Mouse (Mus musculus) layer of hippocampus, postnatal 25 days (tissue): Measurements from ENCODE around the gene Clstn3. TPM values are rescaled to one million over a fixed set of nuclear protein-coding genes. Genes with fewer than 3 reads are reported as not detected.
A peak's percentile ranks its signal among the peaks of the same experiment; 100 is the strongest.
"Not testable (repeated sequence)": the region's sequence is repeated elsewhere in the genome, so short reads cannot be mapped to it uniquely, and the experiment has no call there.

Source experiments
- DNase-seq, 2 experiments: peaks; one replicate each; pipeline ENCODE4 v3.0.0; 2022; ENCODE audit warnings: mixed read lengths in 2 of 2, low spot score in 1 of 2; ENCODE audit errors: extremely low spot score in 1 of 2
- total RNA-seq, 2 experiments: library from RNA; stranded (reverse); gene quantifications; 2 replicates each; pipeline ENCODE4 v1.2.3; 2021

Gene Clstn3
- total RNA-seq: 100 to 1,000 TPM; 278 to 279 TPM

GRCm38 (mm10) chr6:124464305-124465271 lies at the start of gene Clstn3:
Gene Clstn3, minus strand, starts transcription at chr6:124464794.
- peak; percentile 84 to 89 for DNase-seq

GRCm38 (mm10) chr6:124512355-124512836 lies 47.8 kb upstream of the Clstn3 start, which contains the start of gene C1ra:
Gene C1ra, plus strand, starts transcription at chr6:124512405.
- peak; percentile 44 to 70 for DNase-seq

GRCm38 (mm10) chr6:124511936-124512335 lies 47.3 kb upstream of the Clstn3 start:
- no peak for DNase-seq

GRCm38 (mm10) chr6:124509192-124509591 lies 44.6 kb upstream of the Clstn3 start:
- not testable (repeated sequence) for DNase-seq

GRCm38 (mm10) chr6:124508292-124508691 lies 43.7 kb upstream of the Clstn3 start:
- DNase-seq: no peak

GRCm38 (mm10) chr6:124506991-124507390 lies 42.4 kb upstream of the Clstn3 start:
- no peak for DNase-seq

- no peak for DNase-seq
Measured at GRCm38 (mm10) chr6:124505028-124505427, 40.4 kb upstream of the Clstn3 start.

- DNase-seq: no peak
Measured at GRCm38 (mm10) chr6:124502021-124502420, 37.4 kb upstream of the Clstn3 start.

GRCm38 (mm10) chr6:124501473-124501872 lies 36.9 kb upstream of the Clstn3 start:
- no peak for DNase-seq

GRCm38 (mm10) chr6:124499914-124500566 lies 35.4 kb upstream of the Clstn3 start:
- DNase-seq: no peak

GRCm38 (mm10) chr6:124496054-124496453 lies 31.5 kb upstream of the Clstn3 start:
- DNase-seq: no peak

- DNase-seq: no peak
Measured at GRCm38 (mm10) chr6:124493886-124494285, 29.3 kb upstream of the Clstn3 start.

- DNase-seq: peak; percentile 46 to 76
Measured at GRCm38 (mm10) chr6:124492842-124493561, 28.4 kb upstream of the Clstn3 start, which contains the start of gene C1rl. Gene C1rl, plus strand, starts transcription at chr6:124493113.

GRCm38 (mm10) chr6:124491427-124491826 lies 26.8 kb upstream of the Clstn3 start:
- no peak for DNase-seq

- DNase-seq: no peak
Measured at GRCm38 (mm10) chr6:124488952-124489351, 24.4 kb upstream of the Clstn3 start.

- DNase-seq: no peak
Measured at GRCm38 (mm10) chr6:124487509-124487908, 22.9 kb upstream of the Clstn3 start.

- no peak for DNase-seq
Measured at GRCm38 (mm10) chr6:124485414-124486144, 21.0 kb upstream of the Clstn3 start.

- no peak for DNase-seq
Measured at GRCm38 (mm10) chr6:124484851-124485250, 20.3 kb upstream of the Clstn3 start.

GRCm38 (mm10) chr6:124483831-124484230 lies 19.2 kb upstream of the Clstn3 start:
- not testable (repeated sequence) for DNase-seq

GRCm38 (mm10) chr6:124481571-124481970 lies 17.0 kb upstream of the Clstn3 start:
- DNase-seq: peak in 1 of 2 experiments; percentile 72
